Mouse (Mus musculus): ENCODE data around the gene Klf7. TPM values are rescaled to one million over a fixed set of nuclear protein-coding genes. Genes with fewer than 3 reads are reported as not detected.
A peak's percentile ranks its signal among the peaks of the same experiment; 100 is the strongest.

The Klf7 gene
- polyA plus RNA-seq, 1 experiment from 2014 or later = 40.9 TPM

GRCm38 (mm10) chr1:64087657-64088603 is 34.2 kb downstream of the Klf7 start:
- Histone ChIP-seq H3K9me3 (ENCODE audit: low read length) (no peaks in the 10 kb centered on the region), H3K36me3 (ENCODE audit: insufficient read depth, low read length) (no peaks in the 10 kb centered on the region), H3K9ac (replicated peaks; ENCODE audit: low read depth) (no peak overlapping the region), H3K27me3 (replicated peaks; ENCODE audit: insufficient read depth, low read length) (no peaks in the 10 kb centered on the region), H3K4me3 (ENCODE audit: low read depth, low read length) (peak overlapping the region; percentile 12; the same call in 1 of the 2 replicates), H3K27ac (ENCODE audit: low read length) (peak overlapping the region; percentile 71), H3K4me1 (ENCODE audit: insufficient read depth, low read depth, low read length) (peaks cover 11% of the 10 kb centered on the region), H3K4me2 (replicated peaks; ENCODE audit: low read depth, low read length) (peak overlapping the region; percentile 43)
- ATAC-seq (peak; percentile 94), DNase-seq (ENCODE audit: low spot score) (peak; percentile 84)
- WGBS = 15% methylated on average over 17 of the region's 17 CpGs
- TF ChIP-seq CTCF (IDR thresholded peaks at IDR 0.05) (peak; percentile 15; the same call in 1 of the 2 replicates), EP300 (IDR thresholded peaks at IDR 0.05) (peak; percentile 93)

- TF ChIP-seq CTCF (IDR thresholded peaks at IDR 0.05) (no peak), EP300 (IDR thresholded peaks at IDR 0.05) (no peak)
These were observed 36.2 kb downstream of the Klf7 start for GRCm38 (mm10) chr1:64085875-64086274.

GRCm38 (mm10) chr1:64085361-64085760 is 36.7 kb downstream of the Klf7 start:
- Histone ChIP-seq H3K9me3 (ENCODE audit: low read length) (no peaks in the 10 kb centered on the region), H3K27me3 (replicated peaks; ENCODE audit: insufficient read depth, low read length) (no peaks in the 10 kb centered on the region), H3K4me2 (replicated peaks; ENCODE audit: low read depth, low read length) (no peak overlapping the region), H3K27ac (ENCODE audit: low read length) (no peak overlapping the region), H3K4me1 (ENCODE audit: insufficient read depth, low read depth, low read length) (peaks cover 7% of the 10 kb centered on the region), H3K4me3 (ENCODE audit: low read depth, low read length) (no peak overlapping the region), H3K9ac (replicated peaks; ENCODE audit: low read depth) (no peak overlapping the region), H3K36me3 (ENCODE audit: insufficient read depth, low read length) (no peaks in the 10 kb centered on the region)
- no peak for ATAC-seq
- TF ChIP-seq CTCF (IDR thresholded peaks at IDR 0.05) = no peak
- no peak for TF ChIP-seq EP300 (IDR thresholded peaks at IDR 0.05)
- no peak for DNase-seq (ENCODE audit: low spot score)
- WGBS = 66% methylated on average over 4 of the region's 4 CpGs

More at GRCm38 (mm10) chr1:64085875-64086274, 36.2 kb downstream of the Klf7 start:
- ATAC-seq (no peak), DNase-seq (ENCODE audit: low spot score) (no peak)
- Histone ChIP-seq H3K9me3 (ENCODE audit: low read length) (no peaks in the 10 kb centered on the region), H3K4me1 (ENCODE audit: insufficient read depth, low read depth, low read length) (peaks cover 10% of the 10 kb centered on the region), H3K27me3 (replicated peaks; ENCODE audit: insufficient read depth, low read length) (no peaks in the 10 kb centered on the region), H3K27ac (ENCODE audit: low read length) (no peak overlapping the region), H3K36me3 (ENCODE audit: insufficient read depth, low read length) (no peaks in the 10 kb centered on the region), H3K9ac (replicated peaks; ENCODE audit: low read depth) (no peak overlapping the region), H3K4me3 (ENCODE audit: low read depth, low read length) (no peak overlapping the region), H3K4me2 (replicated peaks; ENCODE audit: low read depth, low read length) (no peak overlapping the region)
- WGBS = 89% methylated on average over 4 of the region's 4 CpGs

GRCm38 (mm10) chr1:64084706-64085105 is 37.4 kb downstream of the Klf7 start:
- Histone ChIP-seq H3K4me3 (ENCODE audit: low read depth, low read length) (no peak overlapping the region), H3K4me1 (ENCODE audit: insufficient read depth, low read depth, low read length) (peaks cover 7% of the 10 kb centered on the region), H3K36me3 (ENCODE audit: insufficient read depth, low read length) (no peaks in the 10 kb centered on the region), H3K27me3 (replicated peaks; ENCODE audit: insufficient read depth, low read length) (no peaks in the 10 kb centered on the region), H3K27ac (ENCODE audit: low read length) (no peak overlapping the region), H3K4me2 (replicated peaks; ENCODE audit: low read depth, low read length) (no peak overlapping the region), H3K9me3 (ENCODE audit: low read length) (no peaks in the 10 kb centered on the region), H3K9ac (replicated peaks; ENCODE audit: low read depth) (no peak overlapping the region)
- 48% methylated on average over 3 of the region's 3 CpGs for WGBS
- TF ChIP-seq EP300 (IDR thresholded peaks at IDR 0.05) (no peak; the same call in 1 of the 2 replicates), CTCF (IDR thresholded peaks at IDR 0.05) (no peak)
- DNase-seq (ENCODE audit: low spot score) = no peak
- no peak for ATAC-seq

- no peak for ATAC-seq
These were observed 40.3 kb downstream of the Klf7 start for GRCm38 (mm10) chr1:64081791-64082190.

GRCm38 (mm10) chr1:64081217-64081616 is 40.9 kb downstream of the Klf7 start:
- no peak for DNase-seq (ENCODE audit: low spot score)
- no peaks in the 10 kb centered on the region for H3K9me3 ChIP-seq (ENCODE audit: low read length)
- no peak for ATAC-seq
- no peak overlapping the region for H3K9ac ChIP-seq (replicated peaks; ENCODE audit: low read depth)
- H3K4me2 ChIP-seq (replicated peaks; ENCODE audit: low read depth, low read length) = no peak overlapping the region
- no peaks in the 10 kb centered on the region for H3K27me3 ChIP-seq (replicated peaks; ENCODE audit: insufficient read depth, low read length)
- H3K4me3 ChIP-seq (ENCODE audit: low read depth, low read length) = no peak overlapping the region
- TF ChIP-seq CTCF (IDR thresholded peaks at IDR 0.05) = no peak
- no peak for TF ChIP-seq EP300 (IDR thresholded peaks at IDR 0.05)
- no peak overlapping the region for H3K27ac ChIP-seq (ENCODE audit: low read length)
- H3K36me3 ChIP-seq (ENCODE audit: insufficient read depth, low read length) = peaks cover 12% of the 10 kb centered on the region; the same call in 1 of the 2 replicates
- peaks cover 6% of the 10 kb centered on the region; the same call in 1 of the 2 replicates for H3K4me1 ChIP-seq (ENCODE audit: insufficient read depth, low read depth, low read length)
- WGBS = 45% methylated on average over 2 of the region's 2 CpGs

More at GRCm38 (mm10) chr1:64081791-64082190, 40.3 kb downstream of the Klf7 start:
- Histone ChIP-seq H3K36me3 (ENCODE audit: insufficient read depth, low read length) (peaks cover 12% of the 10 kb centered on the region; the same call in 1 of the 2 replicates), H3K27me3 (replicated peaks; ENCODE audit: insufficient read depth, low read length) (no peaks in the 10 kb centered on the region), H3K4me3 (ENCODE audit: low read depth, low read length) (no peak overlapping the region), H3K9ac (replicated peaks; ENCODE audit: low read depth) (no peak overlapping the region), H3K4me2 (replicated peaks; ENCODE audit: low read depth, low read length) (no peak overlapping the region), H3K27ac (ENCODE audit: low read length) (no peak overlapping the region), H3K9me3 (ENCODE audit: low read length) (no peaks in the 10 kb centered on the region), H3K4me1 (ENCODE audit: insufficient read depth, low read depth, low read length) (peaks cover 6% of the 10 kb centered on the region; the same call in 1 of the 2 replicates)
- no peak for DNase-seq (ENCODE audit: low spot score)
- TF ChIP-seq EP300 (IDR thresholded peaks at IDR 0.05) (no peak), CTCF (IDR thresholded peaks at IDR 0.05) (no peak)
- WGBS = 91% methylated on average over 1 of the region's 1 CpGs
